26 mouse cellular contexts compared by ENCODE assay signal in the genomic region with DNA sequence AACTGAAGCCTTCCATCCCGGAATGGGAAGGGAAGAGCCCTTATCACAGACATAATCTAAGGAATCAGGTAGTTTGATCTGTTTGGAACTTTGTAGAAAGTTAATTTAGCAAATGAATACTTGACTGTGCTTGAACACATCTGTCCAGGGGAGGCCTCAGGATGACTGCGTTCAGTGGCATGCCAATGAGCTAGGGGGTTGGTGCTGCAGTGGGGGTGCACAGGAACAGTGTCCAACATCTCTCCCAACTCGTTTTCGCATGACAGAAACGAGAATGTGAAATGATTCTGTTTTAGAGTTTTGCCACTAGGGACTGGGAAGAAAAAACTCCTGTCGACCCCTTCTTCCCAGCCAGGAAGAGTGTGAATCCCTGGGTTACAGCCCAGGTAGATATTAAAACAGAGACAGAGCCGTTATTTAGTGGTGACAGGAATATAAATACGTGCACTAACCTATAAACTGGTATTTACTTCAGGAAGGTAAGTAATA. TPM values are rescaled to one million over a fixed set of nuclear protein-coding genes. Genes with fewer than 3 reads are reported as not detected.
A peak's percentile ranks its signal among the peaks of the same experiment; 100 is the strongest.
DNase-seq lines count a peak whose midpoint lies in the region; ATAC-seq and TF ChIP-seq lines count a peak whose summit lies in the region.
"Had no signal": no experiment of that assay in that cellular context is flagged by ENCODE, and none has a peak within 500 bp of the region (broad histone marks: within the 10 kb centered on the region; RNA-seq: fewer than 3 reads in every experiment).

No protein-coding gene starts in this region.

- H3K9ac ChIP-seq in forebrain, postnatal 0 days: no peak overlapping the region
- no peak overlapping the region for H3K9ac ChIP-seq in forebrain, embryonic 15.5 days (replicated peaks)
- no peak overlapping the region for H3K9ac ChIP-seq in midbrain, embryonic 11.5 days (ENCODE audit: low read length)
- no peak overlapping the region for H3K9ac ChIP-seq in midbrain, embryonic 13.5 days (replicated peaks)
- H3K9ac ChIP-seq: forebrain, embryonic 13.5 days; hindbrain, embryonic 13.5 days had no signal

- 68% methylated on average over 8 of the region's 8 CpGs for WGBS in forebrain, postnatal 0 days
- WGBS in forebrain, embryonic 15.5 days: 64% methylated on average over 8 of the region's 8 CpGs
- WGBS in midbrain, embryonic 11.5 days: 73% methylated on average over 8 of the region's 8 CpGs
- 71% methylated on average over 8 of the region's 8 CpGs for WGBS in midbrain, embryonic 13.5 days
- WGBS in thymus, adult 2 months: 38% methylated on average over 8 of the region's 8 CpGs

- H3K9me3 ChIP-seq in forebrain, postnatal 0 days (ENCODE audit: low read length): no peaks in the 10 kb centered on the region
- no peaks in the 10 kb centered on the region for H3K9me3 ChIP-seq in forebrain, embryonic 15.5 days
- no peaks in the 10 kb centered on the region for H3K9me3 ChIP-seq in midbrain, embryonic 11.5 days (ENCODE audit: control insufficient read depth, low read length)
- no peaks in the 10 kb centered on the region for H3K9me3 ChIP-seq in midbrain, embryonic 13.5 days
- H3K9me3 ChIP-seq: forebrain, embryonic 10.5 days; forebrain, embryonic 13.5 days; hindbrain, embryonic 10.5 days; hindbrain, embryonic 13.5 days had no signal

- H3K4me1 ChIP-seq in forebrain, postnatal 0 days (ENCODE audit: insufficient read depth): 0 out of 2 replicates have a peak, but pooled peaks cover 3% of the 10 kb centered on the region
- H3K4me1 ChIP-seq in forebrain, embryonic 15.5 days: peaks cover 12% of the 10 kb centered on the region
- H3K4me1 ChIP-seq in midbrain, embryonic 11.5 days (ENCODE audit: control insufficient read depth, insufficient read depth, low read length): peaks cover 6% of the 10 kb centered on the region
- H3K4me1 ChIP-seq in midbrain, embryonic 13.5 days (replicated peaks): peaks cover 9% of the 10 kb centered on the region
- H3K4me1 ChIP-seq in thymus, adult 2 months (replicated peaks; ENCODE audit: control insufficient read depth, insufficient read depth, low read length): peaks cover 6% of the 10 kb centered on the region
- no peaks in the 10 kb centered on the region for H3K4me1 ChIP-seq in cortical plate, adult 2 months (ENCODE audit: control insufficient read depth, insufficient read depth, low read length)

- DNase-seq in forebrain, postnatal 0 days: no peak
- DNase-seq in midbrain, embryonic 11.5 days (ENCODE audit: low spot score, missing footprints): peak; percentile 78
- DNase-seq in thymus, adult 2 months: no peak
- no peak for DNase-seq in thymus, postnatal 25 days
- DNase-seq in retina, postnatal 1 day: no peak
- DNase-seq: adrenal gland, adult 8-10 months; adrenal gland, postnatal 25 days; cerebellum, adult 11-12 months; cerebellum, adult 8-10 months; cerebellum, postnatal 10 days; cerebellum, postnatal 36 days; gastrocnemius, postnatal 10 days; gastrocnemius, postnatal 36 days; heart, adult 2 months; heart, postnatal 10 days; heart, postnatal 36 days had no signal

- H3K4me3 ChIP-seq in forebrain, postnatal 0 days (ENCODE audit: low read depth, low read length): no peak overlapping the region
- no peak overlapping the region for H3K4me3 ChIP-seq in forebrain, embryonic 15.5 days
- no peak overlapping the region for H3K4me3 ChIP-seq in midbrain, embryonic 11.5 days (ENCODE audit: low read depth, low read length)
- H3K4me3 ChIP-seq in midbrain, embryonic 13.5 days (replicated peaks): no peak overlapping the region
- H3K4me3 ChIP-seq in thymus, adult 2 months (ENCODE audit: control insufficient read depth, insufficient read depth, low read length): peak overlapping the region; percentile 75
- H3K4me3 ChIP-seq in cortical plate, adult 2 months (ENCODE audit: insufficient read depth, low read length): 0 out of 2 replicates have a peak overlapping the region, but pooled peaks have one; percentile 6
- H3K4me3 ChIP-seq: forebrain, embryonic 10.5 days; forebrain, embryonic 13.5 days; heart, adult 2 months; hindbrain, embryonic 10.5 days; hindbrain, embryonic 13.5 days had no signal

- peaks cover 10% of the 10 kb centered on the region for H3K27me3 ChIP-seq in forebrain, postnatal 0 days (ENCODE audit: insufficient read depth, low read length)
- H3K27me3 ChIP-seq in forebrain, embryonic 15.5 days: peaks cover 16% of the 10 kb centered on the region
- peaks cover 12% of the 10 kb centered on the region for H3K27me3 ChIP-seq in midbrain, embryonic 11.5 days (ENCODE audit: control insufficient read depth, insufficient read depth, low read length)
- H3K27me3 ChIP-seq in midbrain, embryonic 13.5 days: peaks cover 26% of the 10 kb centered on the region
- no peaks in the 10 kb centered on the region for H3K27me3 ChIP-seq in thymus, adult 2 months (ENCODE audit: control insufficient read depth, insufficient read depth, low read length)

- 0 out of 2 replicates have a peak overlapping the region, but pooled peaks have one; percentile 10 for H3K4me2 ChIP-seq in forebrain, postnatal 0 days (ENCODE audit: low read depth)
- H3K4me2 ChIP-seq in forebrain, embryonic 15.5 days (replicated peaks): no peak overlapping the region
- H3K4me2 ChIP-seq in midbrain, embryonic 11.5 days: no peak overlapping the region
- H3K4me2 ChIP-seq in midbrain, embryonic 13.5 days (replicated peaks): no peak overlapping the region
- H3K4me2 ChIP-seq: forebrain, embryonic 13.5 days; heart, embryonic 11.5 days; hindbrain, embryonic 13.5 days had no signal

- ATAC-seq in forebrain, postnatal 0 days: no peak
- no peak for ATAC-seq in forebrain, embryonic 15.5 days (replicated peaks)
- no peak for ATAC-seq in midbrain, embryonic 11.5 days (ENCODE audit: low FRiP score)
- no peak for ATAC-seq in midbrain, embryonic 13.5 days
- ATAC-seq: activated CD4-positive, CD25-positive, alpha-beta regulatory T cell, adult 4 months; forebrain, embryonic 13.5 days; hindbrain, embryonic 16.5 days had no signal

- no peaks in the 10 kb centered on the region for H3K36me3 ChIP-seq in forebrain, postnatal 0 days (ENCODE audit: insufficient read depth)
- no peaks in the 10 kb centered on the region for H3K36me3 ChIP-seq in forebrain, embryonic 15.5 days
- no peaks in the 10 kb centered on the region for H3K36me3 ChIP-seq in midbrain, embryonic 11.5 days (ENCODE audit: control insufficient read depth, insufficient read depth, low read length)
- no peaks in the 10 kb centered on the region for H3K36me3 ChIP-seq in midbrain, embryonic 13.5 days
- H3K36me3 ChIP-seq in thymus, adult 2 months (ENCODE audit: control insufficient read depth, insufficient read depth, low read length): peaks cover 54% of the 10 kb centered on the region
- H3K36me3 ChIP-seq: forebrain, embryonic 10.5 days; hindbrain, embryonic 10.5 days; hindbrain, embryonic 13.5 days had no signal

- no peak overlapping the region for H3K27ac ChIP-seq in forebrain, postnatal 0 days (ENCODE audit: low read depth, low read length)
- no peak overlapping the region for H3K27ac ChIP-seq in forebrain, embryonic 15.5 days (replicated peaks)
- no peak overlapping the region for H3K27ac ChIP-seq in midbrain, embryonic 11.5 days (ENCODE audit: low read depth, low read length)
- no peak overlapping the region for H3K27ac ChIP-seq in midbrain, embryonic 13.5 days
- peak overlapping the region; percentile 89 for H3K27ac ChIP-seq in thymus, adult 2 months (ENCODE audit: control insufficient read depth, insufficient read depth, low read length)
- H3K27ac ChIP-seq in cortical plate, adult 2 months (ENCODE audit: insufficient read depth, low read length): no peak overlapping the region
- H3K27ac ChIP-seq: forebrain, embryonic 10.5 days; forebrain, embryonic 13.5 days; heart, adult 2 months; hindbrain, embryonic 10.5 days; hindbrain, embryonic 13.5 days had no signal

- no peak for TF ChIP-seq CTCF in forebrain, postnatal 0 days (IDR thresholded peaks at IDR 0.05; ENCODE audit: low read depth)
- no peak for TF ChIP-seq CTCF in thymus, adult 2 months (IDR thresholded peaks at IDR 0.05; ENCODE audit: borderline replicate concordance, control insufficient read depth, extremely low read depth, insufficient read depth, low read length, poor library complexity)
- no peak for TF ChIP-seq CTCF in cortical plate, adult 2 months (IDR thresholded peaks at IDR 0.05; ENCODE audit: extremely low read depth, insufficient read depth, low read length)

- TF ChIP-seq POLR2A in thymus, adult 2 months (IDR thresholded peaks at IDR 0.05; ENCODE audit: control insufficient read depth, extremely low read depth, insufficient read depth, low read length, poor library complexity): no peak
- no peak for TF ChIP-seq POLR2A in cortical plate, adult 2 months (IDR thresholded peaks at IDR 0.05; ENCODE audit: extremely low read depth, insufficient read depth, low read length)

RNA-seq across cellular contexts. Expression of gene Satb1, which starts 5.1 kb away (rescaled TPM):
- total RNA-seq in forebrain, postnatal 0 days (2014; rRNA removed): 48.5 and 49.8 TPM in 2 replicates
- polyA plus RNA-seq in forebrain, postnatal 0 days (2015; fragmentation: Nextera tagmentation; extraction: Ambion mirVana): 23.2 and 26.8 TPM in 2 replicates
- 40.1 and 47.2 TPM in 2 replicates for polyA plus RNA-seq in forebrain, embryonic 15.5 days (2015; fragmentation: Nextera tagmentation; extraction: Ambion mirVana)
- 30.0 and 31.9 TPM in 2 replicates for polyA plus RNA-seq in midbrain, embryonic 11.5 days (2014; fragmentation: Nextera tagmentation; extraction: Ambion mirVana)
- polyA plus RNA-seq in midbrain, embryonic 13.5 days (2015; fragmentation: Nextera tagmentation; extraction: Ambion mirVana): 28.3 and 30.1 TPM in 2 replicates
- 873 and 1,043 TPM in 2 replicates for polyA plus RNA-seq in thymus, adult 2 months (2012; rRNA removed)
- polyA plus RNA-seq in cortical plate, adult 2 months (2012; rRNA removed): 86.8 and 93.1 TPM in 2 replicates

Comparison
In these comparisons a context has a peak if more than half of its experiments do, and no peak if none do; other contexts are left out.
1. H3K4me3 ChIP-seq: peak in thymus, adult 2 months (single experiment) and cortical plate, adult 2 months (single experiment); none in forebrain, postnatal 0 days (single experiment), forebrain, embryonic 15.5 days (single experiment), midbrain, embryonic 11.5 days (single experiment) and midbrain, embryonic 13.5 days (single experiment).